Mouse (Mus musculus) neural tube, embryonic 15.5 days (tissue): ENCODE data around the gene Adora1. TPM values are rescaled to one million over a fixed set of nuclear protein-coding genes. Genes with fewer than 3 reads are reported as not detected.
"Not testable (repeated sequence)": the region's sequence is repeated elsewhere in the genome, so short reads cannot be mapped to it uniquely, and the experiment has no call there.

Source experiments
- ATAC-seq: fragments of 200-750 bp; cut with Nextera tagmentation; 2 replicates; pipeline ENCODE4 v1.8.0; 2017; ENCODE audit warnings: mild to moderate bottlenecking, moderate TSS enrichment, moderate library complexity; ENCODE audit not compliant: low FRiP score
- H3K27ac ChIP-seq: fragments of 300-500 bp; sonication (generic); replicated peaks from 2 replicates; pipeline ENCODE4 v1.5.1; 2015; ENCODE audit warnings: mild to moderate bottlenecking, inconsistent platforms
- H3K27me3 ChIP-seq: fragments of 300-500 bp; sonication (generic); replicated peaks from 2 replicates; pipeline ENCODE4 v1.6.1; 2015; ENCODE audit warnings: inconsistent platforms
- H3K36me3 ChIP-seq: fragments of 300-500 bp; sonication (generic); 2 replicates; pipeline ENCODE4 v1.6.1; 2015; ENCODE audit warnings: inconsistent platforms
- H3K4me1 ChIP-seq: fragments of 300-500 bp; sonication (generic); 2 replicates; pipeline ENCODE4 v1.6.1; 2015; ENCODE audit warnings: inconsistent platforms
- H3K4me2 ChIP-seq: fragments of 300-500 bp; sonication (generic); 2 replicates; pipeline ENCODE4 v1.6.1; 2015; ENCODE audit warnings: inconsistent platforms, mild to moderate bottlenecking, moderate library complexity
- H3K4me3 ChIP-seq: fragments of 300-500 bp; sonication (generic); replicated peaks from 2 replicates; pipeline ENCODE4 v1.5.1; 2015; ENCODE audit warnings: mild to moderate bottlenecking, inconsistent platforms
- H3K9ac ChIP-seq: fragments of 300-500 bp; sonication (generic); replicated peaks from 2 replicates; pipeline ENCODE4 v1.6.1; 2015; ENCODE audit warnings: mild to moderate bottlenecking, inconsistent platforms
- H3K9me3 ChIP-seq: fragments of 300-500 bp; sonication (generic); replicated peaks from 2 replicates; pipeline ENCODE4 v1.6.1; 2016; ENCODE audit warnings: inconsistent platforms
- WGBS: fragments of 180-500 bp; shearing (Covaris S2); methylation state at CpG from one replicate; pipeline ENCODE4 v1.1.7; 2015; ENCODE audit warnings: mixed read lengths; 5-methylcytosine and 5-hydroxymethylcytosine counted together
- polyA plus RNA-seq: library from polyadenylated mRNA; unstranded; fragments of >200 nt; fragmentation: Nextera tagmentation; extraction: Ambion mirVana; gene quantifications from 2 replicates; pipeline ENCODE4 v1.2.1, GENCODE M21; 2015

Adora1 gene
- polyA plus RNA-seq, 1 experiment from 2014 or later: 28.8 TPM

DNA sequence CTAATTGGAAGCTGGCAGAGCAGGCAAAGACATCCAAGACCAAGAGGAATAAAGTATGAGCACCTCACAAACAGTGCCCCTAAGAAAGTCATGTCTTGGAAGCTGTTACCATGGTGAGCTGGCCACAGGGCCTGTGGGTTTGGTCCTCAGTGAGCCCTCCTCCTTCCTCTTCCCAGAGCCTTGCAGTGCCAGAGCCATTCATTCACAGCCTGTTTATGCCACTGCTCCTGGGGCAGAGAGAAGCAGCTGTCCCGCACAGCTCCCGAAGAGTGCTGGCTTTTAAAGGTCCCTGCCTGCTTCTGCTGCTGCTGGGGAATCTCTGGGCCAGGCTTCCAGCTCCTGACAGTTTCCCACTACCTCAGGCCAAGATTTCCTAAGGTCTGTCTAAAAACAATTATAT is 30.6 kb upstream of the Adora1 start:
- Histone ChIP-seq H3K4me3 (no peak overlapping the region), H3K4me2 (no peak overlapping the region), H3K27ac (peak overlapping the region; percentile 2), H3K4me1 (peaks cover 7% of the 10 kb centered on the region), H3K9ac (no peak overlapping the region), H3K9me3 (no peaks in the 10 kb centered on the region), H3K36me3 (no peaks in the 10 kb centered on the region), H3K27me3 (no peaks in the 10 kb centered on the region)
- ATAC-seq: no peak; the same call in 1 of the 2 replicates
- WGBS: 22% methylated on average over 2 of the region's 2 CpGs

DNA sequence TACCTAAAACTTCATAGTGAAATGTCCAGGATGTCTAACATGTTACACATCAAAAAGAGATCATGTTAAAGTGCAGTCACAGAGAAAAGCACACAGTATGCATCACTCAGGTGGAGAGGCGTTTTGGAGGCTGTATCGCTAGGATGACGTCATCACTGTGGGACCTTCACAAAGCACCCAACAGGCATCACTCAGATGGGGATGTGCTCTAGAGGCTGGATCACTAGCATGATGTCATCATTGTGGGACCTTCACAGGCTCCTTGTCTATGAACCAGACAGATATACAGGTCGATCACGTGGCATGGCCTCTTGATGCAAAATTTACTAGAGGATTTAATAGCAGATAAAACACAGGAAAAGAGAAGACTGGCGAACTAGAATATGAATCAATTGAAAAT is 29.1 kb upstream of the Adora1 start:
- Histone ChIP-seq H3K9ac (no peak overlapping the region), H3K9me3 (no peaks in the 10 kb centered on the region), H3K4me1 (peaks cover 7% of the 10 kb centered on the region), H3K27ac (no peak overlapping the region), H3K27me3 (no peaks in the 10 kb centered on the region), H3K4me3 (no peak overlapping the region), H3K36me3 (no peaks in the 10 kb centered on the region), H3K4me2 (no peak overlapping the region)
- WGBS: 92% methylated on average over 6 of the region's 6 CpGs
- ATAC-seq: no peak

DNA sequence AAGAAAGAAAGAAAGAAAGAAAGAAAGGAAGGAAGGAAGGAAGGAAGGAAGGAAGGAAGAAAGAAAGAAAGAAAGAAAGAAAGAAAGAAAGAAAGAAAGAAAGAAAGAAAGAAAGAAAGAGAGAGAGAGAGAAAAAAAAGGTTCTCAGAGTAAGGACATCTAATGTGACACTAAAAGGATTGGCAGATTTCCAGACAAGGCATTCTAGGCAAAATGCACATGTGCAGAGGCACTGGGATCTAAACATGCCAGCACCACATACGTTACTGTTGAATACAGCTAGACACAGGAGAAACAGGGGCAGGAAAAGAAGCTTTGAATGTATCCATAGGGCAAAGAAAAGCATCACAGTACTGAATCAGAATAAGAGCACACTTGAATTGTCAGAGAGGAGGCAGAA is 14.4 kb upstream of the Adora1 start:
- H3K4me2 ChIP-seq, H3K9me3 ChIP-seq, H3K4me3 ChIP-seq, H3K27ac ChIP-seq, H3K27me3 ChIP-seq, ATAC-seq, H3K4me1 ChIP-seq, H3K9ac ChIP-seq, H3K36me3 ChIP-seq: not testable (repeated sequence)
- 46% methylated on average over 1 of the region's 1 CpGs for WGBS

DNA sequence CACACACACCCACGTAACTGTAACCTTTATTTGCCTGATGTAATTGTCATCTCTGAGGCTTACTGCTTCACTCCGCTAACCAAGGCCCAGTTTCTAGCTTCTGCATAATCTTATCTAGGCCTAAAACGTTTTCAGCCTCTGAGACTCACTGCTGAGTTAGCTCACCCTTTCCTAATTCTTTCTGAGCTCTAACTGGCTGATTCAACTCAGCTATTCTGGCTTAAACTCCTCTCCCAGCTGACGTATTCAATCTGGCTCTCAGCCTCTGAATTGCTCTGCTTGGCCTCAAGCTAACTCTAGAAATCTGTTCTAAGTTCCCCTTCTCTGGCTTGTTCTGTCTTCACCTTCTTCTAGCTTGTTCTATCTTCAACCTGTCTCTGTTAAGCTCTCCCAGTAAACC is 11.4 kb upstream of the Adora1 start:
- 60% methylated on average over 4 of the region's 4 CpGs for WGBS
- H3K27me3 ChIP-seq: no peaks in the 10 kb centered on the region; the same call in 1 of the 2 replicates
- no peak overlapping the region for H3K4me2 ChIP-seq
- H3K27ac ChIP-seq: no peak overlapping the region
- H3K4me1 ChIP-seq: peaks cover 14% of the 10 kb centered on the region
- no peaks in the 10 kb centered on the region for H3K36me3 ChIP-seq
- H3K9ac ChIP-seq: no peak overlapping the region
- H3K9me3 ChIP-seq: no peaks in the 10 kb centered on the region
- no peak for ATAC-seq
- H3K4me3 ChIP-seq: no peak overlapping the region

DNA sequence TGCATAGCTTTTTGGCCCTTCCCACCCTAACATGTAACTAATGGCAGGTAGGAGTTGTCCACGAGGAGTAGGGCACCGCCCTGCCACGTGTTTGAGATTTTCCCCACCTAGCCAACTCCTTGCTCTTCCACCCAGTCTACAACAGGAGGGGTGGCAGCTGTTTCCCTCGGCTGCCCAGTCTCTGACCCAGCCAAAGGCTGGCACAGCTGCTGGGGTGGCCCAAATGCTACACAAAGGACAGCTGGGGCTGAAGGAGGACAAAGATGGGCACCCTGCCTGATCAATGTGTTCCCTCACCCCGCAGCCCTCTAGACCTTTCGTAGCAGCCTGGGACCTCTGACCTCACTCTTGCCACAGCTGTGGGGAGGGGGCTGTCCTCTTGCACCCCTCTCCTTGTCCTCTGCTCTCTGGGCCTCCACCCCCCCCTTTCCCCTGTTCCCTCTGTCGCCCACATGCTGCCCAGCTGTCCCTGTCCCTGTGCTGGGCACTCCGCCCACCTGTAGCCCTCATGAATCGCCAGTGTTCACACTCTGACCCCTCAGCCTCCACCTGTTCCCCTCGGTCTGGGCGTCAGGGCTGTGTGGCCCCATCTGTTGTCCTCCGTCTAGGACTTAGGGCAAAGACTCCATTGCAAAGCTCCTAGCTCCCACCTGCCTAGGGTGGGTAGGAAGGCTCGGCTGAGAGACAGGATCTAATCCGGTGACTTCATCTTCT is 9.9 kb upstream of the Adora1 start:
- Histone ChIP-seq H3K9me3 (no peaks in the 10 kb centered on the region), H3K27me3 (no peaks in the 10 kb centered on the region; the same call in 1 of the 2 replicates), H3K36me3 (no peaks in the 10 kb centered on the region), H3K27ac (no peak overlapping the region), H3K9ac (no peak overlapping the region), H3K4me3 (no peak overlapping the region), H3K4me1 (peaks cover 14% of the 10 kb centered on the region), H3K4me2 (no peak overlapping the region)
- WGBS: 77% methylated on average over 14 of the region's 14 CpGs
- no peak for ATAC-seq

DNA sequence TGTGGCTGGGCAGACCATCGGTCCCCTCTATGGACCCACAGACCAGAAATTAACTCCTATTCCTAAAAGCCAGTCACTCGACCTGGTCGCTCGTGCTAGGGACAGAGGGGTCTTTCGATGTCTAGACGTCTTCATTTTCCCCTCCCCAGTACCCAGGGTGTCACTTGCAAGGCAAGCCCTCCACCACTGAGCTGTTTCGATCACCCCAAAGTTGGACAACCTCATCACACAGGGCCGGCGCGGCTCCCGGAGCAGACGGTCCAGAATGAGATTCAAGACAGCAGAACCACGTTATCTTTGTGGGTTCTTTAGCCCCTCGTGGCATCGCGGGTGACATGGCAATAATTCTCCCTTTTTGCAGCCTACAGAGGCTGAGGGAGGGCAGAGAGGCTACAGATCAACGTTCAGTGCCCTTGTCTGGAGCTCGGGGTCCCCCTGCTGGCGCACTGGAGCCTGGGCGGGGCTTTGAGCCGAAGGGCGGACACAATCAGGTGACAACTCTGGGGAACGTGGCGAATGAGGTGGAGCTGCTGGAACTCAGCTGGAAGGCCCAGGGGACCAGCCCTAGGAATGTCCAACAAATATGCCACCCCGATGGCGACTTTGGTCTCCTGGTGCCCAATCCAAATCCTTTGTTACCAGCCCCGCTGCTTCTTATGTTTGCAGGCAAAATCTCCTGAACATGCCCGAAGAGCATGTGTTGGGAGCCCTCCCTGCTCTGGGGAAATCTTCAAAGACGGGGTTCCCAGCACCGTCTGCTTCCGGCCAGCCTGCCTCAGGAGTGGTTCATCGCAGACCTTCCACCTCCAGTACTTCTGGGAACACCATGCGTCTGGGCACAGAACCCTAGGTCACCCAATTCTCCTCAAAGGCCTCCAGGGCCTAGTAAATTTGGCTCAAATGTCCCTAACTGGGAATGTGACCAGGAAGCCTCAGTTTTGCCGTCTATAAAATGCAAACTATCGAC is 9.0 kb upstream of the Adora1 start:
- Histone ChIP-seq H3K4me2 (peak overlapping the region; percentile 53), H3K4me1 (peaks cover 14% of the 10 kb centered on the region), H3K36me3 (no peaks in the 10 kb centered on the region), H3K27me3 (no peaks in the 10 kb centered on the region; the same call in 1 of the 2 replicates), H3K27ac (no peak overlapping the region), H3K9ac (peak overlapping the region; percentile 23), H3K9me3 (no peaks in the 10 kb centered on the region), H3K4me3 (peak overlapping the region; percentile 24)
- WGBS: 21% methylated on average over 35 of the region's 35 CpGs
- ATAC-seq: peak; percentile 79

DNA sequence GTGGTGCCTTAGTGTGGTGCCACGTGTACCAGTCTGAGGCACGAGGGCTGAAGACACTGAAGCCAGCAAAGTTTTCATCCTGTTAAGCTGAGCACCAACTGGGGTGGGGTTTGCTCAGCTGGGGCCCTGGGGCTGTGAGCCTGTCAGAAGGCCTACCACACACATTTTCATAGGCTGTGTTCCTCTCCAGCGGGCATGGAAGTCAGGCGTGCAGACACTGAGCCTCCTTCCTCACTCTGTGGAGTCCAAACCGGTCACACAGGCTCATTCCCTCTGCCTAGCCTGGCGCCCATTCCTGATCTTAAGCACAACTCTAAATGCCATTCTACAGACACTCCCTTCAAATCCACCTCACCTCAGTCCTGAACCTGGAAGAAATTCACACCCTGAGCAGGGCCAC is 8.3 kb upstream of the Adora1 start:
- Histone ChIP-seq H3K4me1 (peaks cover 14% of the 10 kb centered on the region), H3K27ac (no peak overlapping the region), H3K9ac (peak overlapping the region; percentile 23; the same call in 1 of the 2 replicates), H3K9me3 (no peaks in the 10 kb centered on the region), H3K4me2 (no peak overlapping the region), H3K4me3 (no peak overlapping the region), H3K36me3 (no peaks in the 10 kb centered on the region), H3K27me3 (no peaks in the 10 kb centered on the region; the same call in 1 of the 2 replicates)
- ATAC-seq: peak; percentile 7; the same call in 1 of the 2 replicates
- WGBS: 78% methylated on average over 6 of the region's 6 CpGs

DNA sequence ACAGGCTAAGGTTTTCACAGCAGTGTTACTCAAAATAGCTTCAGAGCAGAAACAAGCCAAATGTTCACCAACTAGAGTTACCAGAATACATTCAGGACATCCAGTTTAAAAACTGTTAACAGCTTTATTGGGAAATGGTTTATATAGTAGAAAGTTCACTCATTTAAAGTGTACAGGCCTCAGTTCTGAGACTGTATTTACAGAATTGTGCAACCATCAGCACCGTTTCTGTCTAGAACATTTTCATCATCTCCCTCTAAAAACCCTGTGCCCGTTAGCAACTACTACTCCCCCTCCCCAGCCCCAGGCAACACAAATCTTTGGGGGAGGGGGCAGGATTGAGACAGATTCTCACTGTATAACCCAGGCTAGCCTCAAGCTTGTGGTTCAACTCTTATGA is 7.1 kb upstream of the Adora1 start:
- Histone ChIP-seq H3K4me2 (no peak overlapping the region), H3K4me3 (no peak overlapping the region), H3K36me3 (no peaks in the 10 kb centered on the region), H3K9ac (no peak overlapping the region), H3K27ac (no peak overlapping the region), H3K27me3 (no peaks in the 10 kb centered on the region; the same call in 1 of the 2 replicates), H3K9me3 (no peaks in the 10 kb centered on the region), H3K4me1 (peaks cover 14% of the 10 kb centered on the region)
- ATAC-seq: no peak
- 75% methylated on average over 2 of the region's 2 CpGs for WGBS

DNA sequence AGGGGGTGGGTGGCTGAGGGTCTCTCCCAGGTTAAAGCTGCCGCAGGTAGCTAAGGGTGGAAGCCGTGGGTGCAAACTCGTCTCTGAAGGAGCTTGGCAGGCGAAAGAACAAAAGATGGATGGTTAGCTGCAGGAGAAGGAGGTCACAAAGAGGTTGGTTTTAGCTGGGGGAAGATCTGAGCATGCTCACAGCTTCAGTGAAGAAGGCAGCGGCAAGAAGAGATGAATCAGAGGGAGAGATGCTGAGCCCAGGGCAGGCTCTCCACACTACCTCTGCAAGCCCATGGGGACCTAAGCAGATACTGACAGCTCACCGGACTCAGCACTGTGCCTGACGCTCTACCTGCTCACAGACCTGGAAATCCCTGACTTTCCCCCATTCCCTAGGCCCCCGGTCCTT is 6.1 kb upstream of the Adora1 start:
- no peaks in the 10 kb centered on the region for H3K36me3 ChIP-seq
- H3K27ac ChIP-seq: no peak overlapping the region
- H3K4me1 ChIP-seq: peaks cover 16% of the 10 kb centered on the region
- no peak for ATAC-seq
- no peak overlapping the region for H3K9ac ChIP-seq
- peaks cover 4% of the 10 kb centered on the region for H3K27me3 ChIP-seq
- H3K4me3 ChIP-seq: no peak overlapping the region
- H3K4me2 ChIP-seq: no peak overlapping the region
- 70% methylated on average over 8 of the region's 8 CpGs for WGBS
- H3K9me3 ChIP-seq: no peaks in the 10 kb centered on the region

DNA sequence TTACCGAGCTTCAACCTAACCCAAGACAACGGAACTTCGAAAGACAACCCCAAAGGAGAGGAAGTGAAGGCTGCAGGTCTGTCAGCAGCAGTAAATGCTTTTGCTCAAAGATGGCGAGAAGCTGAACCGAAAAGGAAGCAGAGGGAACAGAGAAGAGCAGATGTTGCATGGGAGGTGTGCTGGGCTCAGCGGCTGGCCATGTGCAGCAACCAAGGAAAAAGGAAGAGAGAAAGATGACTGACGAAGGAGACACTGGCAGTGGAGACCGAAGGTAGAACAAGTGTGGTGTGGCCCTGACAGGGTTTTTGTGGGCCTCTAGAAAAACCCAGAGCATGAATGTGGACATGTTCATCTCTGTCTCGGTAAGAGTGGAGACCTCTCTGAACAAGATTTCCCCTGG is 5.5 kb upstream of the Adora1 start:
- peaks cover 6% of the 10 kb centered on the region for H3K27me3 ChIP-seq
- ATAC-seq: no peak
- WGBS: 86% methylated on average over 9 of the region's 9 CpGs

DNA sequence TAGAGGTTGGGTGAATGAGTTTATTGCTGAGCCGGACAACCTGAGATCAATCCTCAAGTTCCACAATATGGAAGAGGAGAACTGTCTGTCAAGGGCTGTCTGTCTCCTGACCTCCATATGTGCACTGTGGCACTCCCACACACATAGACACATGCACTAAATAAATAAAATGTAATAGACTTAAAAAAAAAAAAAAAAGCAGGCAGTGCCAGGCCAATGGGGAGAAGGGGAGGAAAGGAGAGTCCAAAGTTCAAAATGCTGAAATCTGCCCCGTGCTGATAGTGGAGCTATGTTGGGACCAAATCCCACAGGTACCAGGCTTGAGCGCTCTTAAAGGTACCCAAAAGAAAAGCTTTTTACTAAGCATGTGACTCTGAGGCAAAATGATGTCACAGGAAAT is 2.2 kb upstream of the Adora1 start:
- Histone ChIP-seq H3K9ac (no peak overlapping the region), H3K4me2 (no peak overlapping the region), H3K27me3 (peaks cover 11% of the 10 kb centered on the region), H3K9me3 (no peaks in the 10 kb centered on the region), H3K27ac (no peak overlapping the region), H3K4me1 (peaks cover 41% of the 10 kb centered on the region), H3K4me3 (no peak overlapping the region), H3K36me3 (no peaks in the 10 kb centered on the region)
- 83% methylated on average over 3 of the region's 3 CpGs for WGBS
- no peak for ATAC-seq

More for the DNA sequence above, 5.5 kb upstream of the Adora1 start:
- H3K4me3 ChIP-seq: no peak overlapping the region
- H3K4me2 ChIP-seq: no peak overlapping the region
- H3K9ac ChIP-seq: no peak overlapping the region
- H3K27ac ChIP-seq: no peak overlapping the region
- H3K36me3 ChIP-seq: no peaks in the 10 kb centered on the region
- no peaks in the 10 kb centered on the region for H3K9me3 ChIP-seq
- H3K4me1 ChIP-seq: peaks cover 22% of the 10 kb centered on the region
